Mouse (Mus musculus) heart, adult 9 months (tissue): ENCODE results near the gene Sik3.

ENCODE experiments used
- DNase-seq, 2 experiments: peaks; one replicate each; pipeline ENCODE4 v3.0.0; 2022; ENCODE audit warnings: low spot score in 2 of 2

The Sik3 gene

DNA sequence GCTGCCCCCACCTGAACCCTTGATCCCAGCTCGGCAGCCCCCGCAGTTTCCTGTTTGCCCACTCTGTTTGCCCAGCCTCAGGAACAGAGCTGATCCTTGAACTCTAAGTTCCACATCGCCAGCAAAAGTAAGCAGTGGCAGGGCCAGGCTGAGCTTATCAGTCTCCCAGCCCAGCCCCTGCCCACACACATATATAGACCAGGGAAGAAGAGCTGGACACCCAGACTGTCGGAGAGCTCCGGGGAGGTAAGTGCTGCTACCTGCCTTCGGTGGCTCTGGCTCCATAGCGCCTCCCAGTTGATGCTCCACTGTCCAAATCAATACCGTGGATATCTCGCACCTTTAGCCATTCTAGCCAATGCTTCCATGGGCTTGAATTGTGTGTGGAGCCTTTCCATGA lies 215.9 kb downstream of the Sik3 start, which contains the start of gene Apoa1:
Gene Apoa1 (plus strand): TSS at position 90 of the 400 bp plus-strand sequence.
- no peak for DNase-seq

DNA sequence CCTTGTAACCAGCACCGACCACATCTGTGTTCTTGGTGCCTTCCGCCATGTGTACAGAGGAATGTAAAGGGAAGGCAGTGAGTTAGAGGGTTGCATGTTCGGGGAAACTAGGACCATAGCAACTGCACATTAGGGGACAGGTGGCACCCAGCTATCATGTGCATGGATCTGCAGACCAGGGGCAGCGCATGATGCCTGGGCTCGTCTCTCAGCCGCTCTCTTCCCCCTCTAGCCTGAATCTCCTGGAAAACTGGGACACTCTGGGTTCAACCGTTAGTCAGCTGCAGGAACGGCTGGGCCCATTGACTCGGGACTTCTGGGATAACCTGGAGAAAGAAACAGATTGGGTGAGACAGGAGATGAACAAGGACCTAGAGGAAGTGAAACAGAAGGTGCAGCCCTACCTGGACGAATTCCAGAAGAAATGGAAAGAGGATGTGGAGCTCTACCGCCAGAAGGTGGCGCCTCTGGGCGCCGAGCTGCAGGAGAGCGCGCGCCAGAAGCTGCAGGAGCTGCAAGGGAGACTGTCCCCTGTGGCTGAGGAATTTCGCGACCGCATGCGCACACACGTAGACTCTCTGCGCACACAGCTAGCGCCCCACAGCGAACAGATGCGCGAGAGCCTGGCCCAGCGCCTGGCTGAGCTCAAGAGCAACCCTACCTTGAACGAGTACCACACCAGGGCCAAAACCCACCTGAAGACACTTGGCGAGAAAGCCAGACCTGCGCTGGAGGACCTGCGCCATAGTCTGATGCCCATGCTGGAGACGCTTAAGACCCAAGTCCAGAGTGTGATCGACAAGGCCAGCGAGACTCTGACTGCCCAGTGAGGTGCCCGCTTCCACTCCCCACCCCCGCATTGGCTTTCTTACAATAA lies 217.2 kb downstream of the Sik3 start:
- peak; percentile 69 to 79 for DNase-seq

DNA sequence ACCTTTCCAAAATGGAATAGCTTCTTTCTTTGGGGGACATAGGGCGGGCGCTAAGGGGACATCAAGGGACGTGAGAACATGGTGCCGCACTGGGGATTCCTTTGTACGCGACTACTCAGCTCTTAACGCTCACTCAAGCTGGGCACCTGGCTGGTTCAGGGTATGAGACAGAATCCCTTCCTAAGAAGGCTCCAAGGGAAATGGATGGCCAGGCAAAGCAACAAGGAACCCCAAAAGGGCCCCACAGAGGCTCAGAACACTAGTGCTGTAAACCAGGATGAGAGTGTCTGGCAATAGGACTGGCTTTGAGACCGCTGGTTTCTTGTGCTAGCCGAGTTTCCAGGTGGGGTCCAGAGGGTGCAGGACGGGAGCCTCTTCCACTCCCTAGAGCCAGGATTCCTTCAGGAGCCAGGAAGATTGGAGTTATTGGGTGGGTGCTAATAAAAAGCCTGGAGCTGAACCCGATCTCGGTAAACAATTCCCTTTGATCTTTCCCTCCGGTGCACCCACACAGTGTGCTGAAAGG lies 217.9 kb downstream of the Sik3 start:
- no peak for DNase-seq

DNA sequence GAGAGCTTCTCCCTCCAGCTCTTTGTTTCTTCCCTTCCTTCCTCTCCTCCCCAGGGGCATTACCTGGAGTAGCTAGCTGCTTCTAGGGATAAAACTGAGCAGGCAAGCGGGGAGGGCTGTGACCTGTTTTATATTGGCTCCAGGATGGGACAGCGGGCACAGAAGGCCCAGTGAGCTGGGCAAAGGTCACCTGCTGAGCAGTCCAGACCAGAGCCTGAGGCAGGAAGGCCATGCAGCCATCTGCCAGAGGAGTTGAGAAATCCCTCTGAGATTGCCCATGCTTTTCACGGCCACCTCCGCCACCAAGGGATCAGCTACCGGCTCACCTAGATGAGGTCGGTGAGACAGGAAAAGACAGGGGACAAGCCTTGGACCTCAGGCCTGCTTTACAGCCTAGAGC lies 222.6 kb downstream of the Sik3 start:
- no peak for DNase-seq

DNA sequence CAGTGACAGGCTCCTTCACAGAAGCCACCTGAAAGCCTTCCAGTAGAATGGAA lies 222.8 kb downstream of the Sik3 start, which contains the start of gene Apoc3:
Gene Apoc3 (minus strand): TSS at position 41 of the 53 bp plus-strand sequence.
- no peak for DNase-seq

DNA sequence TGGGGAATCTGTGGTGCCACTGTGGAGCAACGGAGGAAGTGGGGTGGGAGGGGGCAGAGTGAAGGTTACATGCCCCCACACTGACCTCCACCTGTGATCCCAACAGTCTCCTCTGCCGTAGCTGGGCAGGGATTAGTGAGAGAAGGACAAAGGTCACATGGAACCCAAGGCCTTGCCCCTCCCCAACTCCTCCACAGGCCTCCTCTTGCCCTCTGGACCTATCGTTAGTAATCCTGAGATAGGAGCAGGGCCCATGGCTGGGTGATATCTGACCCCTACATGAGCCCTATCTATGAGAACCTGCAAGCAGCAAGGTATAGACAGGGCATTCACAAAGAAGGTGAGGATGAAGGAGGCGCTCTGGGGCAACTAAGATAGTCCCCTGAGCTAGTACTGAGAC lies 223.0 kb downstream of the Sik3 start:
- DNase-seq = no peak

DNA sequence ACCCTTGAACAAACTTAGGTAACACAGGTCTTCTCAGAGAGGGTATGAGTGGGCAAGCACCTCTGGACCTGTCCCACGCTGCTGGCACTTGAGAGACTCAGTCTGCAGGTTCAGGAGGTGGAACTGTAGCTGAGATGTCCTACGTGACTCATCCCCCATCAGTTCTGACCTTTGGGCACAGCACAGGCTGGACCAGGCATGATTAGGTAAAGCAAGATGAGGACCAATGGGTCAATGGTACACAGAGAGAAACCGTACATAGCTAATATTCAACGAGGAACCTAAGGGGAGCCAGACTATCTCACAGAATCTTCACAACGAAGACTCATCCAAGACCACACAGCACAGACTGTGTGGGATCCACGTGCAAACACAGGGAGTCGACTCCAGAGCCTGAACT lies 226.2 kb downstream of the Sik3 start:
- no peak for DNase-seq

DNA sequence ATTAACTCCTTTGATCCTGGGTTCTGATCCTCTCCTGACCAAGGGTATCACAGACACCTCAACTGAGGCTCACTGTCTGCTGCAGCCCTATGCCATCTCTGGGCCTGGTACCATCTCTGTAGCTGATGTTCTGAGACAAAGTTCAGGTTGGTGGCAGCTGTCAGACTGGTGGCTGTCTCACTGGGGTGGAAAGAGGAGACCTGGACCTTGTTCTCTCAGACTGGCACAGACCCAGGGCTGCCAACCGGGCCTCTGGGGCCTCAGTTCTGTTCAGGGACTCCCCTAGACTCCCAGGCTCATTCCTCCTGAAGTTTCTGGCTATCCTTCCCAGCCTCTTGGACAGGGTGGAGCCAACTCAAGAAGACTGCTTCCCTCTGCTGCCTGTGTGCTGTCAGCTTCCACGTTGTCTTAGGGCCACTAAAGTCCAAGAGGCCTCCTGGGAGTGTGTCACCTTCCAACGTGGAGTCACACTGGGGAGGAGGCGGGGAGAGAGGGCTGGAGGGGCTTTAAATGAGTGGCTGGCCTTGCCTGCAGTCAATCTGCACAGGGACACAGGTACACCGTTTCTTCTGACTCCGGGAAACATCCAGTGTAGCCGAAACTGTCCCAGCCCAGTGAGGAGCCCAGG lies 228.0 kb downstream of the Sik3 start, which contains the start of gene Apoa4:
Gene Apoa4 (plus strand): TSS at position 171 of the 628 bp plus-strand sequence.
- DNase-seq = no peak

DNA sequence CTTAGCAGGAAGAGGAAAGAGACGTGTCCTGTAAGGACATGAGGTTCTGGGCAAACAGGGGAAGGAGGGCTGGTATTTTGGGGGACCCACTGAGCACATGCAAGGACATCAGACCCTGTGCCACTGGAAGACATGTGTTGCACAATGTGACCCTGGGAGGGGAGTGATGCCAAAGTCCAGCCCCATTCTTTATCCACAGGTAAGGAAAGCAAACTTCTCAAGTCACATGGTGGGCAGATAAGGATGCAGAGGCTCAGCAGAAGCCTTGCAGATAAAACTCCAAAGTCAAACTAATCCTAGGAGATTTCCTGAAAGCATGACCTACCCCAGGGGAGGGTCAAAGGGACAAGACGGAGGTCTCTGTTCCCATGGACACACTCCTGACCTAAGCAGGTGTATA lies 229.2 kb downstream of the Sik3 start:
- DNase-seq = no peak

DNA sequence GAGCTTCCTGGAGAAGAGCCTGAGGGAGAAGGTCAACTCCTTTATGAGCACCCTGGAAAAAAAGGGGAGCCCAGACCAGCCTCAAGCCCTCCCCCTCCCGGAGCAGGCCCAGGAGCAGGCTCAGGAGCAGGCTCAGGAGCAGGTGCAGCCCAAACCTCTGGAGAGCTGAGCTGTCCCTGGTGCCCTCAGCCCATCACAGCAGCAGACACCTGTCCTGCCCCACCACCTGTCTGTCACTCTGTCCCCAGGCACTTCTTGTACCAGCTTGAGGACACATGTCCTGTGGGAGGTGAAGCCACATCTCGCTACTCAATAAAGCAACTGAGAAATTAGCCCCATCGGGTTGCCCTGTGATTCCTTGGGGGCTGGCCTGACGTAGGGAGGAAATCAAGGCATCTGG lies 230.5 kb downstream of the Sik3 start:
- no peak for DNase-seq

DNA sequence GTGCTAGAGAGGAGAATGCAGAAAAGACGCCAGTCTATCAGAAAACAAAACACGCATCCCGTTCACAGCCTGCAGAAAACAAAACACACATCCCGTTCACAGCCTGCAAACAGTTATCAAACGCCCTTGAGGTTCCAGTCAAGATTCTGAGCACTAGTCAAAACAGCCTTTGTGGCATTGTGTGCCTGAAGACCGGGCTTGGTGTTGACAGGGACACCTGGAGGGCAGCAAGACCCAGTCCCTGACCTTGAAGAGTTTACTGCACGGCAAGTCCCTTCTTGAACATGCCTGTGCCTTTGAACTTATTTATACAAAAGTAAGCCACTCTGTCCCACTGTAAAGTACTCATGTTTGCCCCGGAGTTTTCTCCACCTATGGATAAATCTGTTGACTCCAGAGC lies 231.0 kb downstream of the Sik3 start:
- no peak for DNase-seq

DNA sequence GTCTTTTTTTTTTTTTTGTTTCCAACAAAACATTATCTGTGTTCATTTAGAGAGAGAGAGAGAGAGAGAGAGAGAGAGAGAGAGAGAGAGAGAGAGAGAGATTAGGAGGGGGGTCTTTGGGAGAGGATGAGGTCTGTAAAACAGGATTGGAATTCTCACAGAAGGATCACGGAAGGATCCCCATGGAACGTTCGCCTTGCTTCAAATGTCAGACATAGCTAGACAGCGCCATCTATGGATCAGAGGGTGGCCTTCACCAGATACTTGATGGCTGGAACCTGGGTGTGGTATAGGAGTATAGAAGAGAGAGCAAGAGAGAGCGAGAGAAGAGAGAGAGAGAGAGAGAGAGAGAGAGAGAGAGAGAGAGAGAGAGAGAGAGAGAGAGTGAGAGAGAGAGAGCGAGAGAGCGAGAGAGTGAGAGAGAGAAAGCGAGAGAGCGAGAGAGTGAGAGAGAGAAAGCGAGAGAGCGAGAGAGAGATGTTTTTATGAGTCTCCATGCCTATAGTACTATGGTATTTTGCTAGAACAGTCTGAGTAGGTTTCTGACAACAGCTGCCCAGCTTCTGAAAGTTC lies 234.2 kb downstream of the Sik3 start:
- peak in 1 of 2 experiments; percentile 52 for DNase-seq

DNA sequence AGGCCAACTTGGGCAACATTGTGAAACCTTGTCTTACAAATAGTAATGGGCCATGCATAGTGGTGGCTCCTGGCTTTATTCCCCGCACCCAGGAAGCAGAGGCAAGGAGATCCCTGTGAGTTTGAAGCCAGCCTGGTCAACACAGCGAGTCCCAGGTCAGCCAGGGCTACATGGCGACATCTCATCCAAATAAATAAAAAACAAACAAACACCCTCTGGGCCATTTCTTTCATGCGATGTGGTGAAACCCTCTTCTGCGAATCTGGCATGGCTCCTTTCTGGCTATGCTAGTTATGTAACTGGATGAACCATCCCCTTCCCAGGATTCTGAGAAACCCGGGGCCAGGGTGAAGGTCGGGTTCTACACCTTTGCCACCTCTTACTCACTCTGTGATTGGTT lies 243.6 kb downstream of the Sik3 start:
- DNase-seq = no peak

DNA sequence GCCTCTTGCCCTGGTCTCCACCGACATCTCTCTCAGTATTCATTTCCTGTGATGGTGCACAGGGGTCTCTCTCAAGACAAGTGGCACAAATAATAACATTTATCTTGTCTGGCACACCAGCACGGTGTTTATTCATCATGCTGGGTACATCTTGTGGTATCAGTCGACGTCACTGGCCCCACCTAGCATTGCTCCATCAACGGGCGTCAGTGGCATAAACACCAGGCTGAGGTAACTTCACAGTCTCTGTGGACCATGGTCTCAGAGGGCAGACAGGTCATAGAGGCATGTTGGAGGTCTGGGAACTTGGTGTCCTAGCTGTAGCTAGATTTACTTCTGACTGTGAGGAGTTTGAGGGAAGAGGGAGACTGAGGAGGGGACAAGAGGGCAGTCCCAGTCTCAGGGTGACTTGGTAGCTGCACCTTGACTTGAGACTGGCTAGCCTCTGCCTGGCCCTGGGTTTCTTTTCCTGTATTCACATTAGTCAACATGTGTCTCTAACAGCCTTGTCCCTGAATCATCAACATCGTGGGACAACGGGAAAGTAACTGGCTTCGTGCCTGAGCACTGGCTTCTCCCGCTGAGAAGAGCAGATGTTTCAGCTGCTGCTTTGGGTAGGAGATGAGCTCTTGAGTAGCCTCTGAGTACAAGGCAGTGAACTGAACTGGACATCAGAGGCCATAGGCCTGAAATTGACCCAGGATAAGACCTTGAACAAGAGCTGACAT lies 244.2 kb downstream of the Sik3 start:
- DNase-seq = no peak

DNA sequence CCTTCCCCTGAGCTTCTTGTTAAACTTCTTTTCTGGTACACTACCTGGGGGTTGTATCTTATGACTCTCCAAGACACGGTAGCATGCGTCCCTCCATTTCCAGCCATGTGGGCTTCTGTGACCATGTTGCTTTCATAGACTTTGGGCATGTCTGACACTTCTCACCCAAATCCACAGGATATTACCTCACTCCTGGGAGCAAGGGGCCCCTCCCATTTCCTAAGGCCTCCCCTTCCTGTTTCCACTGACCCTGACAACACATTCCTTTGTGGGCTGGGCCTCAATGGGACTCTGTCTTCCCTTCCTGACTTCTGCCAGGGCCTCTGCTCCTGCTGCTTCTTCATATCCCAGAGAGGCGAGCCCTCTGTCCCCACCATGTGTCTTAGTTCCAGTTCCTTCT lies 244.9 kb downstream of the Sik3 start:
- DNase-seq = peak; percentile 31 to 38

DNA sequence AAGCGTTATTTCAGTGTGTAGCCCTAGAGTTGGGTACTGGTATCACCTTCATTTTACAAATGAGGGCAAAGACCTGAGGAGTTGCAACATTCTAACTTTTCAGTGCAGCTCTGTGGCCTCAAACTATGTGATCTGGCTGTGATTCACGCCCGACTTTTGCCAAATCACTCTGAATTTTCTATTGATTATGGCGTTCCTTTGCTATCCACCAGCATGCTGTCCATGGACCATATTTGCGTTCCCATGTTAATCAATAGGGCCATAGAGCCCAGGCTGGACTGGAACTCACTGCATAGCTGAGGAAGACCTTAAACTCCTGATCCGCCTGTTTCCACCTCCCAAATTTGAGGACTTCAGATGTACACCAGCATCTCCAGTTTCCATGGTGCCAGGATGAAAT lies 246.5 kb downstream of the Sik3 start:
- DNase-seq = no peak

DNA sequence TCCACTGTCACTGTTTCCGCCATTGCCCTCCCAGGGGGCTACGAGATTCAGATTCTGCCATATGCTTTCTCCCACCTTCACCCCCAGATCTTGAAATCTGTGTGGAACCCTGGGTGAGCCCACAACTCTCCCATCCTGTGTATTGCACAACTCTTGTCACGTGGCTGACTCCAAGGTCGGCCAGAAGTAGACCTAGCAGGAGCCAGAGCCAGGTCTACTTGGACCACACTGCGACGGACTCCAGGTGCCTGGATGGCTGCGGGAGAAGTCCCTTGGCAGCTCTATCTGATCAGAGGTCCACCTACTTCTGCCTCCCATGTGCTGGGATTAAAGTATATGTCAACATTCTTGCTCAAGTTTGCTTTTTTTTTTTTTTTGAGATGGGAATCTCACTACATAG lies 248.5 kb downstream of the Sik3 start:
- DNase-seq = no peak

DNA sequence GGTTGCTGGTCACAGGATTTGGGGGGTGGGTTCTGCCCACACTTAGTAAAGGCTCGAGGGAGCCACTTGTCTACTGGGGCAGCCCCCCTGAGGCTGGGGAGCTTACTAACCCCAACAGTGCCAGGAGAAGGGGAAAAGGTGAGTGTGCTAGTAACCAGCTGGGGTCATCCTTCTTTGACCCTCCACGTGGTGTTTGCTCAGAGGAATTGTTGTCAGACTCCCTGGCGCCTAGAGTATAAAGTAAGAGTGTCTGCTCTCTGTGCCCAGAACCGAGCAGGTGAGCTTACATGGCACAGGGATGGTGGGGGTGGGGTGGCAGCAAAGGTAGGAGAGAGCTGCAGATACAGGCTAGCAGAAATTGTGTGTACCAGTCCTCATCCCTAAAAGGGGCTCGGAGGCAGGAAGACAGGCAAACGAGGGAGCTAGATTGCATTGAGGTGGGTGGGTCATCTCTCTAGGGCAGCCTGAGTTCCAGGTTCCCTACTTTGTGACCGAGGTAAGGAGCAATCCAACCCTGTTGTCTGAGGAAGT lies 255.8 kb downstream of the Sik3 start, which contains the start of gene Apoa5:
Gene Apoa5 (plus strand): TSS at position 291 of the 531 bp plus-strand sequence.
- no peak for DNase-seq

DNA sequence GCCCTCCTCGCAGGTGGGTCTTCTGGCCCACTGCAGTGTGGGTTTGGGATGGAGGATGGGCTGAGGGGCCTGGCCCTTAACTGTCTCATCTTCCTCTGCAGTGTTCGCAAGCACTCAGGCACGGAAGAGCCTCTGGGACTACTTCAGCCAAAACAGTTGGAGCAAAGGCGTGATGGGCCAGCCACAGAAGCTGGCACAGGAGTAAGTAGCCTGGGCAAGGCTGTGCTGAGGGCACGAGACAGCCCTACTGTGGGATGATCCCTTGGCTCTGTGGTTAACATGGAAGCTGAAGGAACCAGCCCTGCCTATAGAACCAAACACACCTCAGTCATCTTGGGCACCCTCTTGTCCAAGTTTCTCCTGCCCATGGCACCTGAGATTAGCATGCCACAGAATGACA lies 256.5 kb downstream of the Sik3 start:
- DNase-seq = no peak

DNA sequence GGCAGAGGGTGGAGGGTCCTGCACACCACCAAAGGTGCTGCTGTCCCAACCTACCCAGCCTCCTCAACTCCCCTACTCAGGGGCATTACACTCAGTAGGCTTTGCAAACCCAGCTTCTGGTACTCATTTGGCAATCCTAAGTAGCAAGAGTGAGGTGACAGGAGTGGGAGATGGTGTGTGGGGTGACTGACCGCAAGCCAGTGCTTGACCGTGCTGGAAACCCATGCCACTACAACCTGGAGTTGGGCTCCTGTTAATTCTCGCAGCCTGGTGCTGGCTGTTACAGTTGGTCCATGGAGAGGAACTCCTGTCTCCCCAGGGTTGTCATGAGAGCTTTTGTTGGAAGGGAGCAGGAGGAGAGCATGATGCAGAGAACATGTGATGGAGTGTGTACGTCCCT lies 258.2 kb downstream of the Sik3 start:
- DNase-seq = no peak

DNA sequence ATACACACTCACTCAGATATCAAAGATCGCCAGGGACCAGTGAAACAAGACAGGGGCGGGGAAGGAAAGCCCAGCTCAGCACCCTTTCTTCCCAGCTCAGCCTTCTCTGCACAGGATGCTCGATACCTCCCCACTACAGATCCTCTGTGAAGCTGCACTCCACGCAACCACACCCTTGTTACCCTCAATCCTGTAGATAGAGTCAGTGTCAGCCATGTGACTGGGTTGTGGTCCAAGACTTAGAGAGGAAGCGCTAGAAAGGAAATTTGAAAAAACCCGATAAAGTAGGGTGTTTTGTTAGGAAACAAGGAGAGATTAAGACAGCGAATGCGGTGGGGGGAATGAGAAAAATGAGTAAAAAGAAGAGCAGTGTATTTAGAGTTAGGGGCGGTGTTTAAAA lies 259.4 kb downstream of the Sik3 start:
- no peak for DNase-seq
